Mouse (Mus musculus): ENCODE results near the gene Riok1.

The Riok1 gene

GRCm38 (mm10) chr13:38036343-38037043 is at the start of gene Riok1:
Gene Riok1 (plus strand): TSS chr13:38036995.
- peak in 1 of 2 experiments; percentile 5 for DNase-seq

- DNase-seq, result no peak
Observed at GRCm38 (mm10) chr13:37989701-37990100, 47.1 kb upstream of the Riok1 start.

- no peak for DNase-seq
Observed at GRCm38 (mm10) chr13:37992638-37993371, 44.0 kb upstream of the Riok1 start.

- no peak for DNase-seq
Observed at GRCm38 (mm10) chr13:37993376-37993703, 43.5 kb upstream of the Riok1 start.

GRCm38 (mm10) chr13:37993704-37994404 is 42.9 kb upstream of the Riok1 start, which contains the start of gene Ssr1:
Gene Ssr1 (minus strand): TSS chr13:37994217.
- peak; percentile 94 to 99 for DNase-seq

- DNase-seq, result no peak
Observed at GRCm38 (mm10) chr13:37994405-37994749, 42.4 kb upstream of the Riok1 start.

- no peak for DNase-seq
Observed at GRCm38 (mm10) chr13:37999713-38000112, 37.1 kb upstream of the Riok1 start.

GRCm38 (mm10) chr13:38002461-38002860 is 34.3 kb upstream of the Riok1 start:
- DNase-seq, result no peak

GRCm38 (mm10) chr13:38007972-38008371 is 28.8 kb upstream of the Riok1 start:
- no peak for DNase-seq

- DNase-seq, result no peak
Observed at GRCm38 (mm10) chr13:38009721-38010408, 26.9 kb upstream of the Riok1 start.

- DNase-seq, result no peak
Observed at GRCm38 (mm10) chr13:38010444-38010910, 26.3 kb upstream of the Riok1 start.

GRCm38 (mm10) chr13:38012436-38012835 is 24.4 kb upstream of the Riok1 start:
- no peak for DNase-seq

GRCm38 (mm10) chr13:38015591-38015990 is 21.2 kb upstream of the Riok1 start:
- DNase-seq, result no peak

- DNase-seq, result no peak
Observed at GRCm38 (mm10) chr13:38018791-38019190, 18.0 kb upstream of the Riok1 start.

- DNase-seq, result no peak
Observed at GRCm38 (mm10) chr13:38025874-38026273, 10.9 kb upstream of the Riok1 start.

GRCm38 (mm10) chr13:38027618-38028248 is 9.1 kb upstream of the Riok1 start:
- DNase-seq, result no peak

GRCm38 (mm10) chr13:38028407-38028806 is 8.4 kb upstream of the Riok1 start:
- no peak for DNase-seq

- DNase-seq, result peak; percentile 97 to 99
Observed at GRCm38 (mm10) chr13:38037044-38037687, 371 bp downstream of the Riok1 start, which contains the start of gene Cage1. Gene Cage1 (minus strand): TSS chr13:38037069.

GRCm38 (mm10) chr13:38037811-38038210 is 1.0 kb downstream of the Riok1 start:
- DNase-seq, result no peak

GRCm38 (mm10) chr13:38049888-38050287 is 13.1 kb downstream of the Riok1 start:
- no peak for DNase-seq

- no peak for DNase-seq
Observed at GRCm38 (mm10) chr13:38062678-38063077, 25.9 kb downstream of the Riok1 start.
